Mouse (Mus musculus): Measurements from ENCODE around the gene Usp24.
A peak's percentile ranks its signal among the peaks of the same experiment; 100 is the strongest.
"Not testable (repeated sequence)": the region's sequence is repeated elsewhere in the genome, so short reads cannot be mapped to it uniquely, and the experiment has no call there.

Usp24 gene

GRCm38 (mm10) chr4:106318976-106319375 lies 3.0 kb downstream of the Usp24 start:
- DNase-seq (ENCODE audit: low spot score), result no peak

- DNase-seq (ENCODE audit: low spot score), result no peak
Observed at GRCm38 (mm10) chr4:106322846-106323245, 6.8 kb downstream of the Usp24 start.

GRCm38 (mm10) chr4:106323318-106323717 lies 7.3 kb downstream of the Usp24 start:
- no peak for DNase-seq (ENCODE audit: low spot score)

- no peak for DNase-seq (ENCODE audit: low spot score)
Observed at GRCm38 (mm10) chr4:106327436-106327835, 11.4 kb downstream of the Usp24 start.

- no peak for DNase-seq (ENCODE audit: low spot score)
Observed at GRCm38 (mm10) chr4:106328704-106329103, 12.7 kb downstream of the Usp24 start.

GRCm38 (mm10) chr4:106329171-106329570 lies 13.2 kb downstream of the Usp24 start:
- DNase-seq (ENCODE audit: low spot score), result not testable (repeated sequence)

GRCm38 (mm10) chr4:106330371-106330819 lies 14.4 kb downstream of the Usp24 start:
- no peak for DNase-seq (ENCODE audit: low spot score)

GRCm38 (mm10) chr4:106333071-106333470 lies 17.1 kb downstream of the Usp24 start:
- no peak for DNase-seq (ENCODE audit: low spot score)

- DNase-seq (ENCODE audit: low spot score), result no peak
Observed at GRCm38 (mm10) chr4:106333584-106333983, 17.6 kb downstream of the Usp24 start.

GRCm38 (mm10) chr4:106335858-106336257 lies 19.8 kb downstream of the Usp24 start:
- DNase-seq (ENCODE audit: low spot score), result no peak

GRCm38 (mm10) chr4:106347664-106348063 lies 31.7 kb downstream of the Usp24 start:
- no peak for DNase-seq (ENCODE audit: low spot score)

GRCm38 (mm10) chr4:106355025-106355424 lies 39.0 kb downstream of the Usp24 start:
- not testable (repeated sequence) for DNase-seq (ENCODE audit: low spot score)

GRCm38 (mm10) chr4:106370013-106370412 lies 54.0 kb downstream of the Usp24 start:
- DNase-seq (ENCODE audit: low spot score), result no peak

GRCm38 (mm10) chr4:106375857-106376256 lies 59.8 kb downstream of the Usp24 start:
- DNase-seq (ENCODE audit: low spot score), result peak; percentile 21

GRCm38 (mm10) chr4:106378839-106379572 lies 63.0 kb downstream of the Usp24 start:
- DNase-seq (ENCODE audit: low spot score), result no peak

- DNase-seq (ENCODE audit: low spot score), result no peak
Observed at GRCm38 (mm10) chr4:106381131-106381530, 65.1 kb downstream of the Usp24 start.

- no peak for DNase-seq (ENCODE audit: low spot score)
Observed at GRCm38 (mm10) chr4:106389908-106390307, 73.9 kb downstream of the Usp24 start.

- DNase-seq (ENCODE audit: low spot score), result no peak
Observed at GRCm38 (mm10) chr4:106409621-106410020, 93.6 kb downstream of the Usp24 start.

GRCm38 (mm10) chr4:106419256-106419655 lies 103.2 kb downstream of the Usp24 start:
- DNase-seq (ENCODE audit: low spot score), result no peak

GRCm38 (mm10) chr4:106419791-106420190 lies 103.8 kb downstream of the Usp24 start:
- no peak for DNase-seq (ENCODE audit: low spot score)

- DNase-seq (ENCODE audit: low spot score), result no peak
Observed at GRCm38 (mm10) chr4:106422597-106422996, 106.6 kb downstream of the Usp24 start.

GRCm38 (mm10) chr4:106424560-106424959 lies 108.5 kb downstream of the Usp24 start:
- DNase-seq (ENCODE audit: low spot score), result no peak

- no peak for DNase-seq (ENCODE audit: low spot score)
Observed at GRCm38 (mm10) chr4:106426286-106426685, 110.3 kb downstream of the Usp24 start.

- DNase-seq (ENCODE audit: low spot score), result no peak
Observed at GRCm38 (mm10) chr4:106428616-106429015, 112.6 kb downstream of the Usp24 start.

Measured in ovary, adult 18-20 months (tissue).